Mouse (Mus musculus): ENCODE measurements around the gene Taf4.

- no peak for TF ChIP-seq CTCF (IDR thresholded peaks at IDR 0.05; ENCODE audit: control insufficient read depth, insufficient read depth, low read length)
- TF ChIP-seq POLR2A (IDR thresholded peaks at IDR 0.05; ENCODE audit: borderline replicate concordance, control insufficient read depth, low read depth, low read length): no peak
Measured at GRCm38 (mm10) chr2:179960327-179960726, 16.1 kb downstream of the Taf4 start.

Data from bone marrow, adult 2 months (tissue).